Mouse (Mus musculus) MEL (cell line): ENCODE measurements around the gene Zmynd10. TPM values are rescaled to one million over a fixed set of nuclear protein-coding genes. Genes with fewer than 3 reads are reported as not detected.

Experiments
- DNase-seq: peaks from one replicate; pipeline ENCODE4 v3.0.0; 2011; ENCODE audit warnings: low read depth, low spot score
- H3K27ac ChIP-seq: 2 replicates; pipeline ENCODE4 v1.5.1; 2012; ENCODE audit warnings: low read depth, mild to moderate bottlenecking, control low read depth, low read length, moderate library complexity; ENCODE audit not compliant: control insufficient read depth
- H3K27me3 ChIP-seq, 2 experiments: fragments of 150-350 bp in 1 of 2; sonication (generic) in 1 of 2; 2 replicates each; pipeline ENCODE4 v1.6.1; 2012; ENCODE audit warnings: low read length in 2 of 2, mild to moderate bottlenecking in 2 of 2, improper control_type of control experiment in 1 of 2, moderate library complexity in 1 of 2; ENCODE audit not compliant: insufficient read depth in 2 of 2, control insufficient read depth in 1 of 2
- H3K36me3 ChIP-seq, 2 experiments: 2 replicates each; pipeline ENCODE4 v1.6.1; 2012 to 2014; ENCODE audit warnings: low read length in 2 of 2, improper control_type of control experiment in 1 of 2, inconsistent platforms in 1 of 2, mild to moderate bottlenecking in 1 of 2; ENCODE audit not compliant: insufficient read depth in 2 of 2, control insufficient read depth in 1 of 2
- H3K4me1 ChIP-seq, 2 experiments: fragments of 150-350 bp in 1 of 2; sonication (generic) in 1 of 2; 2 replicates each; pipeline ENCODE4 v1.6.1; 2012; ENCODE audit warnings: low read length in 2 of 2, improper control_type of control experiment in 1 of 2, mild to moderate bottlenecking in 1 of 2; ENCODE audit not compliant: insufficient read depth in 2 of 2, control insufficient read depth in 1 of 2
- H3K4me3 ChIP-seq, 2 experiments: fragments of 150-350 bp in 1 of 2; sonication (generic) in 1 of 2; 2 replicates each; pipeline ENCODE4 v1.5.1; 2012; ENCODE audit warnings: low read depth in 2 of 2, low read length in 2 of 2, mild to moderate bottlenecking in 2 of 2, moderate library complexity in 2 of 2, control low read depth in 1 of 2, improper control_type of control experiment in 1 of 2; ENCODE audit not compliant: control insufficient read depth in 1 of 2, insufficient read depth in 1 of 2
- H3K79me2 ChIP-seq: 2 replicates; pipeline ENCODE4 v1.6.1; 2012; ENCODE audit warnings: mild to moderate bottlenecking, low read length, moderate library complexity; ENCODE audit not compliant: control insufficient read depth, poor library complexity, insufficient read depth
- H3K9ac ChIP-seq: 2 replicates; pipeline ENCODE4 v1.6.1; 2012; ENCODE audit warnings: low read depth, mild to moderate bottlenecking, control low read depth, low read length, moderate library complexity; ENCODE audit not compliant: control insufficient read depth, poor library complexity, severe bottlenecking
- H3K9me3 ChIP-seq: fragments of 150-350 bp; sonication (generic); replicated peaks from 2 replicates; pipeline ENCODE4 v1.6.1; 2012; ENCODE audit warnings: mild to moderate bottlenecking, low read length, improper control_type of control experiment, moderate library complexity; ENCODE audit not compliant: insufficient read depth
- BHLHE40 ChIP-seq: IDR thresholded peaks from 2 replicates; pipeline ENCODE4 v1.6.1; 2012; ENCODE audit warnings: low read depth, mild to moderate bottlenecking, inconsistent platforms, low read length, improper control_type of control experiment, borderline replicate concordance
- CTCF ChIP-seq, 3 experiments: IDR thresholded peaks in 2 of 3; conservative IDR thresholded peaks in 1 of 3; 2 replicates each; pipeline ENCODE4 v1.5.1; 2011 to 2012; ENCODE audit warnings: low read length in 3 of 3, low read depth in 2 of 3, mild to moderate bottlenecking in 2 of 3, improper control_type of control experiment in 1 of 3, inconsistent platforms in 1 of 3, mixed read lengths in 1 of 3, moderate library complexity in 1 of 3; ENCODE audit not compliant: control insufficient read depth in 1 of 3, insufficient read depth in 1 of 3, poor library complexity in 1 of 3, severe bottlenecking in 1 of 3
- ELF1 ChIP-seq: IDR thresholded peaks from 2 replicates; pipeline ENCODE4 v1.6.1; 2014; ENCODE audit warnings: low read depth, mild to moderate bottlenecking, inconsistent platforms, low read length, improper control_type of control experiment, moderate library complexity
- EP300 ChIP-seq, 2 experiments: IDR thresholded peaks; 2 replicates each; pipeline ENCODE4 v1.6.1; 2011; ENCODE audit warnings: improper control_type of control experiment in 2 of 2, low read length in 2 of 2, low read depth in 1 of 2, mild to moderate bottlenecking in 1 of 2
- ETS1 ChIP-seq: IDR thresholded peaks from 2 replicates; pipeline ENCODE4 v1.6.1; 2012; ENCODE audit warnings: low read depth, mild to moderate bottlenecking, inconsistent platforms, low read length, improper control_type of control experiment, moderate library complexity
- GABPA ChIP-seq: IDR thresholded peaks from 2 replicates; pipeline ENCODE4 v1.6.1; 2012; ENCODE audit warnings: low read depth, mild to moderate bottlenecking, inconsistent platforms, low read length, improper control_type of control experiment, moderate library complexity
- HCFC1 ChIP-seq: IDR thresholded peaks from 2 replicates; pipeline ENCODE4 v1.6.1; 2012; ENCODE audit warnings: low read depth, mild to moderate bottlenecking, inconsistent platforms, low read length, improper control_type of control experiment, moderate library complexity
- KAT2A ChIP-seq: conservative IDR thresholded peaks from 2 replicates; pipeline ENCODE4 v1.6.1; 2012; ENCODE audit warnings: low read depth, low read length, improper control_type of control experiment, inconsistent platforms
- MAFK ChIP-seq: IDR thresholded peaks from 2 replicates; pipeline ENCODE4 v1.6.1; 2011; ENCODE audit warnings: low read depth, mild to moderate bottlenecking, low read length, improper control_type of control experiment, borderline replicate concordance
- MAX ChIP-seq: IDR thresholded peaks from 2 replicates; pipeline ENCODE4 v1.6.1; 2011; ENCODE audit warnings: low read length, improper control_type of control experiment
- MAZ ChIP-seq: IDR thresholded peaks from 2 replicates; pipeline ENCODE4 v1.6.1; 2012; ENCODE audit warnings: low read depth, mild to moderate bottlenecking, inconsistent platforms, low read length, improper control_type of control experiment
- MEF2A ChIP-seq: IDR thresholded peaks from 2 replicates; pipeline ENCODE4 v1.6.1; 2014; ENCODE audit warnings: low read depth, mild to moderate bottlenecking, inconsistent platforms, low read length, improper control_type of control experiment; ENCODE audit not compliant: poor library complexity, insufficient replicate concordance, severe bottlenecking; ENCODE audit errors: extremely low read depth
- MYB ChIP-seq: IDR thresholded peaks from 2 replicates; pipeline ENCODE4 v1.6.1; 2011; ENCODE audit warnings: mild to moderate bottlenecking, low read depth, low read length, improper control_type of control experiment
- NRF1 ChIP-seq: IDR thresholded peaks from 2 replicates; pipeline ENCODE4 v1.6.1; 2014; ENCODE audit warnings: low read depth, mild to moderate bottlenecking, inconsistent platforms, low read length, improper control_type of control experiment, moderate library complexity; ENCODE audit not compliant: poor library complexity, insufficient read depth, severe bottlenecking
- POLR2A ChIP-seq, 2 experiments: IDR thresholded peaks; 2 replicates each; pipeline ENCODE4 v1.6.1; 2011 to 2012; ENCODE audit warnings: low read length in 2 of 2, mild to moderate bottlenecking in 2 of 2, control low read depth in 1 of 2, improper control_type of control experiment in 1 of 2, low read depth in 1 of 2, moderate library complexity in 1 of 2; ENCODE audit not compliant: control insufficient read depth in 1 of 2, insufficient read depth in 1 of 2, poor library complexity in 1 of 2
- POLR2AphosphoS2 ChIP-seq: IDR thresholded peaks from 2 replicates; pipeline ENCODE4 v1.6.1; 2011; ENCODE audit warnings: low read length, improper control_type of control experiment
- RAD21 ChIP-seq: IDR thresholded peaks from 2 replicates; pipeline ENCODE4 v1.6.1; 2011; ENCODE audit warnings: mild to moderate bottlenecking, low read depth, low read length, improper control_type of control experiment
- RCOR1 ChIP-seq: IDR thresholded peaks from 2 replicates; pipeline ENCODE4 v1.6.1; 2012; ENCODE audit warnings: low read depth, mild to moderate bottlenecking, inconsistent platforms, low read length, improper control_type of control experiment
- SIN3A ChIP-seq: IDR thresholded peaks from 2 replicates; pipeline ENCODE4 v1.6.1; 2012; ENCODE audit warnings: low read length, improper control_type of control experiment, inconsistent platforms
- TAL1 ChIP-seq: IDR thresholded peaks from 2 replicates; pipeline ENCODE4 v1.6.1; 2012; ENCODE audit warnings: mild to moderate bottlenecking, inconsistent platforms, low read length, moderate library complexity, mixed read lengths
- TBP ChIP-seq: IDR thresholded peaks from 2 replicates; pipeline ENCODE4 v1.8.0; 2011; ENCODE audit warnings: low read depth, low read length, improper control_type of control experiment
- TCF12 ChIP-seq: IDR thresholded peaks from 2 replicates; pipeline ENCODE4 v1.6.1; 2014; ENCODE audit warnings: low read depth, mild to moderate bottlenecking, inconsistent platforms, low read length, improper control_type of control experiment, moderate library complexity
- USF1 ChIP-seq: IDR thresholded peaks from 2 replicates; pipeline ENCODE4 v1.6.1; 2014; ENCODE audit warnings: low read depth, mild to moderate bottlenecking, inconsistent platforms, low read length, improper control_type of control experiment, moderate library complexity
- ZC3H11A ChIP-seq: IDR thresholded peaks from 2 replicates; pipeline ENCODE4 v1.6.1; 2012; ENCODE audit warnings: low read depth, mild to moderate bottlenecking, inconsistent platforms, low read length, improper control_type of control experiment
- ZMIZ1 ChIP-seq: IDR thresholded peaks from 2 replicates; pipeline ENCODE4 v1.6.1; 2012; ENCODE audit warnings: low read depth, mild to moderate bottlenecking, inconsistent platforms, low read length, improper control_type of control experiment, moderate library complexity
- polyA plus RNA-seq, 2 experiments: library from polyadenylated mRNA; stranded (reverse) in 1 of 2; unstranded in 1 of 2; fragments of >175 nt in 1 of 2; fragments of >200 nt in 1 of 2; gene quantifications; 2 replicates each; pipeline versions ENCODE4 v1.2.1 to v1.2.4; 2012; ENCODE audit warnings: low replicate concordance in 2 of 2, low read depth in 1 of 2; ENCODE audit not compliant: insufficient read length in 2 of 2, insufficient read depth in 1 of 2, missing spikeins in 1 of 2
- total RNA-seq: library from RNA; depleted of rRNA; stranded (reverse); fragments of 300-350 nt; gene quantifications from 2 replicates; pipeline ENCODE4 v1.2.3, GENCODE M21; 2012

Gene Zmynd10
- total and polyA plus RNA-seq, 3 experiments, result 0.31 to 0.85 TPM; not detected in 1

DNA sequence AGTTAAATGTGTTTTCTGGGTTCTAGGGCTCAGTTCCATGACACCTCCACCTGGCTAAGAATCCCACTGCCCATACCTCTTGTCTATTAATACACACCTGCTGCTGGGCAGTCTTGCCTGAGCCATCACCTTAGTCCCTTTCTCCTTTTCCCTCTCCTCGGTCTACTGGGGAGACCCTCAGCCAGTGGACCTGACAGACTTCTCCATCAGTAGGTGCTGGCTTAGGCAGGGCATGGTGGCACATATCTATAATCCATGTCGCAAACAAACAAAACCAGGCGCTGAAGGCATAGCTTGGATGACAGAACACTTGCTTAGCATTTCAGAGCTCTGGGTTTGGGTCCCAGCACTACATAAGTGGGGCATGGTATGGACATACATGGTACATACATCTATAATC is 8.4 kb upstream of the Zmynd10 start:
- TF ChIP-seq MAFK (no peak), RCOR1 (no peak), ZC3H11A (no peak), ELF1 (no peak), SIN3A (no peak), TCF12 (no peak), BHLHE40 (no peak), MEF2A (no peak)
- TF ChIP-seq, all 39 proteins: peak for 0
- H3K9ac ChIP-seq, result no peak overlapping the region
- no peak overlapping the region for H3K27ac ChIP-seq
- no peaks in the 10 kb centered on the region for H3K27me3 ChIP-seq
- H3K79me2 ChIP-seq, result peaks cover 45% of the 10 kb centered on the region
- peaks cover 0 to 9% of the 10 kb centered on the region in 2 experiments; a peak in 2 of 4 replicates for H3K36me3 ChIP-seq
- no peak overlapping the region for H3K4me3 ChIP-seq
- no peaks in the 10 kb centered on the region for H3K9me3 ChIP-seq
- H3K4me1 ChIP-seq, result peaks cover 0 to 23% of the 10 kb centered on the region in 2 experiments; a peak in 1 of 4 replicates
- DNase-seq, result no peak

DNA sequence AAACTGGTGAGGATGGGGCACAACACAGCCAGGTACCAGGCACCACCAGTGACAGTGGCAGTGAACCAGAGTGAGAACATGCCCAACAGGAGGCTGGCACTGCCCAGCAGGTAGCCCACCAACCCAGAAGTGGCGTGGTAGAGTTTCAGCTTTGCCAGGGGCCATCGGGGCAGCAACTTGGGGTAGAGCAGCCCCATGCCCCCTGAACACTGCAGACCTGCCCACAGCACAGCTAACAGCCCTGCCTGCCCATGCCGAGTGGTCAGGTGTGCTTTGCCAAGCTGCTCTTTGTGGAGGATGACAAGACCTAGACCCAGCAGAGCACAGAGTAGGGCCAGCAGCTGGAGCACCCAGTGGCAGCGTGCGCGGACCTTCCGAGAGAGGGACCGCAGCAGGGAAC is 7.2 kb upstream of the Zmynd10 start:
- DNase-seq, result no peak

DNA sequence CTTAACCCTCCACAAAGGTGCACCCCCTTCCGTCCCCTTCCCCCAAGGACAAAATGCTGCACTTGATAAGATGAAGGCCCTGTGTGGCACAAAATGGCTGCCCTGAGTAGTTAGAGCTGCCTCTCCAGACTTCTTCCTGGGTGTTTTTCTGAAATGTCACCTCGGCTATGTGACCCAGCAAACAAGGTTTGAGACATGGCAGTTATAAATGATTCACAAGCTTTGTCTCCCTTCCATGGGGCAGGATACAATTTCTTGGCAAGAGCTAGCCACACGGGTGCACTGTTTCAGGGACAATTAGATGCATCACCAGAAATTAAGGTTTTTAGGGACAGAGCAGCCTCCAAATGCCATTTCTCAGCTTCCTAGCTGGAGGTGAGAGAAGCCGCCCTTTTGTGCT is 6.7 kb upstream of the Zmynd10 start:
- peaks cover 0 to 9% of the 10 kb centered on the region in 2 experiments; a peak in 2 of 4 replicates for H3K36me3 ChIP-seq
- DNase-seq, result no peak
- H3K4me3 ChIP-seq, result no peak overlapping the region
- no peak overlapping the region for H3K27ac ChIP-seq
- no peaks in the 10 kb centered on the region for H3K9me3 ChIP-seq
- H3K9ac ChIP-seq, result no peak overlapping the region
- H3K79me2 ChIP-seq, result peaks cover 29% of the 10 kb centered on the region
- peaks cover 0 to 23% of the 10 kb centered on the region in 2 experiments; a peak in 1 of 4 replicates for H3K4me1 ChIP-seq
- no peaks in the 10 kb centered on the region for H3K27me3 ChIP-seq
- TF ChIP-seq CTCF (IDR thresholded peaks at IDR 0.05 in 2 of 3, conservative IDR thresholded peaks at IDR 0.05 in 1 of 3; ENCODE audit: control insufficient read depth in 1 of 3, insufficient read depth in 1 of 3, low read depth in 2 of 3, low read length in 3 of 3, poor library complexity in 1 of 3, severe bottlenecking in 1 of 3), result no peak
- no peak for TF ChIP-seq TBP
- no peak for TF ChIP-seq MAX
- no peak for TF ChIP-seq HCFC1
- TF ChIP-seq MYB, result no peak
- TF ChIP-seq NRF1, result no peak
- no peak for TF ChIP-seq MAFK
- TF ChIP-seq POLR2AphosphoS2, result no peak; the same call in 1 of the 2 replicates
- TF ChIP-seq POLR2A (IDR thresholded peaks at IDR 0.05; ENCODE audit: control insufficient read depth in 1 of 2, insufficient read depth in 1 of 2, low read depth in 1 of 2, low read length in 2 of 2, poor library complexity in 1 of 2), result no peak
- no peak for TF ChIP-seq SIN3A
- TF ChIP-seq TCF12, result no peak
- TF ChIP-seq RAD21, result no peak

More for the DNA sequence above, 7.2 kb upstream of the Zmynd10 start:
- Histone ChIP-seq H3K79me2 (peaks cover 34% of the 10 kb centered on the region), H3K27me3 (no peaks in the 10 kb centered on the region), H3K27ac (no peak overlapping the region), H3K9ac (no peak overlapping the region), H3K4me3 (no peak overlapping the region), H3K4me1 (peaks cover 0 to 23% of the 10 kb centered on the region in 2 experiments; a peak in 1 of 4 replicates), H3K36me3 (peaks cover 0 to 9% of the 10 kb centered on the region in 2 experiments; a peak in 2 of 4 replicates), H3K9me3 (no peaks in the 10 kb centered on the region)
- TF ChIP-seq NRF1, result no peak
- TF ChIP-seq BHLHE40, result no peak
- no peak for TF ChIP-seq CTCF (IDR thresholded peaks at IDR 0.05 in 2 of 3, conservative IDR thresholded peaks at IDR 0.05 in 1 of 3; ENCODE audit: control insufficient read depth in 1 of 3, insufficient read depth in 1 of 3, low read depth in 2 of 3, low read length in 3 of 3, poor library complexity in 1 of 3, severe bottlenecking in 1 of 3)
- TF ChIP-seq GABPA, result no peak
- TF ChIP-seq SIN3A, result no peak
- no peak for TF ChIP-seq POLR2A (IDR thresholded peaks at IDR 0.05; ENCODE audit: control insufficient read depth in 1 of 2, insufficient read depth in 1 of 2, low read depth in 1 of 2, low read length in 2 of 2, poor library complexity in 1 of 2)
- TF ChIP-seq MAFK, result no peak
- TF ChIP-seq KAT2A, result no peak
- no peak for TF ChIP-seq TAL1
- TF ChIP-seq EP300 (IDR thresholded peaks at IDR 0.05; ENCODE audit: low read depth in 1 of 2, low read length in 2 of 2), result no peak
- TF ChIP-seq ZMIZ1, result no peak
- no peak for TF ChIP-seq USF1
- TF ChIP-seq ETS1, result no peak
- TF ChIP-seq MAZ, result no peak
